Mouse (Mus musculus) C2C12 (cell line): ENCODE data around the gene Ten1. TPM values are rescaled to one million over a fixed set of nuclear protein-coding genes. Genes with fewer than 3 reads are reported as not detected.

Experiments
- H3K27me3 ChIP-seq: one replicate; pipeline ENCODE4 v1.6.1; 2011; ENCODE audit not compliant: control insufficient read depth, insufficient read depth, insufficient read length
- H3K36me3 ChIP-seq: one replicate; pipeline ENCODE4 v1.6.1; 2011; ENCODE audit not compliant: control insufficient read depth, insufficient read depth
- H3K4me3 ChIP-seq: one replicate; pipeline ENCODE4 v1.5.1; 2011; ENCODE audit warnings: mild to moderate bottlenecking, control low read depth; ENCODE audit not compliant: poor library complexity, insufficient read depth, severe bottlenecking
- H3K79me2 ChIP-seq: one replicate; pipeline ENCODE4 v1.6.1; 2011; ENCODE audit not compliant: control insufficient read depth, insufficient read depth
- H3K79me3 ChIP-seq: one replicate; pipeline ENCODE4 v1.6.1; 2011; ENCODE audit warnings: low read depth, control low read depth
- H3ac ChIP-seq: one replicate; pipeline ENCODE3; 2011; ENCODE audit warnings: low read depth; ENCODE audit not compliant: control insufficient read depth, insufficient read length
- CEBPB ChIP-seq: IDR thresholded peaks from one replicate; pipeline ENCODE4 v1.6.1; 2011; ENCODE audit warnings: low read depth, mild to moderate bottlenecking, control low read depth, moderate library complexity
- CTCF ChIP-seq: IDR thresholded peaks from one replicate; pipeline ENCODE4 v1.5.1; 2011; ENCODE audit not compliant: control insufficient read depth, insufficient read depth, insufficient read length
- FOSL1 ChIP-seq: IDR thresholded peaks from one replicate; pipeline ENCODE4 v1.8.0; 2011; ENCODE audit warnings: mild to moderate bottlenecking, low read length; ENCODE audit not compliant: poor library complexity, insufficient read depth, severe bottlenecking
- MAX ChIP-seq: IDR thresholded peaks from one replicate; pipeline ENCODE4 v1.6.1; 2011; ENCODE audit warnings: mild to moderate bottlenecking, control low read depth
- MYOD1 ChIP-seq: IDR thresholded peaks from one replicate; pipeline ENCODE4 v1.6.1; 2011; ENCODE audit warnings: low read depth; ENCODE audit not compliant: control insufficient read depth, insufficient read length
- MYOG ChIP-seq: IDR thresholded peaks from one replicate; pipeline ENCODE4 v1.6.1; 2011; ENCODE audit not compliant: control insufficient read depth, insufficient read length; ENCODE audit errors: extremely low read depth
- USF1 ChIP-seq: IDR thresholded peaks from one replicate; pipeline ENCODE4 v1.6.1; 2011; ENCODE audit warnings: low read depth, mild to moderate bottlenecking, control low read depth, moderate library complexity
- polyA plus RNA-seq: library from polyadenylated mRNA; unstranded; fragments of >200 nt; fragmentation: generic; extraction: Trizol; gene quantifications from one replicate; pipeline ENCODE4 v1.2.1, GENCODE M21; 2012; ENCODE audit warnings: missing spikeins

The Ten1 gene
- polyA plus RNA-seq, 1 experiment, result 48.8 TPM

- peak; percentile 42 for TF ChIP-seq FOSL1
- no peak for TF ChIP-seq MYOG
- TF ChIP-seq MAX, result no peak
- H3K36me3 ChIP-seq, result peaks cover 74% of the 10 kb centered on the region
Observed at GRCm38 (mm10) chr11:116254627-116255026, 56.0 kb downstream of the Ten1 start.

DNA sequence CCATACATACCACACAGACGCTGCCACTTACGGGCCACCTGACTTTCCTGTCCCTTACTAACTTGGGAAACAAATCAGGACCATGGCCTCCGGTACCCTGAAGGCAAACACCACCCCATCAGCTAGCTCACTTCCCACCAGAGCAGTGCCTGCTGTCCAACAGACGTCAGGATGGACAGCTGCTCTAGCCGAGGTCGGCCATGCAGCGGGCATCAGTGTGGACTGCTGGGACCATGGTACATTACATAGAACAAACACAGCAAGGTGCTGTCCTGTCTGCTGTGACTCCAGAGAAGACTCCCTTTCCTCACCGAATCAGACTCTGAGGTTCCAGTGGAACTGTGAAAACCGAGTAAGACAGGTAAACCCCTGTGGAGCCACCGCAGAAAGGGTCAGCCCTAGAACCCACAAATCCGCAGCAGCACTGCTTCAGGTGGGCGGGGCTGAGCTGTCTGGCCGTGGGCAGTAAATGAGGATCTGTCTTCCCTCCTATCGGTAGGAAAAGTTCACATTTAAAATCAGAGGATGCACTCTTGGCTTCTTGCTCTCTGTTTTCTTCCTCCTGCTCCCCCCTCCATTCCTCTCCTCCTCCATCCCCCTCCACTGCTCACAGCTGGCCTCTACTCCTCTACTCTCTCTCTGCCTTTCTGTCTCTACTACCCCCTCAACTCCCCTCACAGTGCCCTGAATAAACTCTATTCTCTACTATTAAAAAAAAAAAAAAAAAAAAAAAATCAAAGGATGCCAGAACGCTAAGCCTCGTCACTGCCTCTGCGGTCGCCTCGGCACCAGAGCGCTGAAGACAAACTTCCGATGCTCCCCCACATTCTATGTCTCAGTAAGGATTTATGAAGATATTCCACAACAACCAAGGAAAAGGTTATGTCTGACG lies 56.7 kb downstream of the Ten1 start:
- TF ChIP-seq CTCF (no peak), FOSL1 (no peak), CEBPB (no peak), MYOD1 (no peak), USF1 (no peak), MYOG (no peak), MAX (no peak)
- Histone ChIP-seq H3K79me3 (peaks cover 9% of the 10 kb centered on the region), H3K4me3 (no peak overlapping the region), H3ac (peak overlapping the region; percentile 34), H3K79me2 (peaks cover 34% of the 10 kb centered on the region), H3K27me3 (no peaks in the 10 kb centered on the region), H3K36me3 (peaks cover 75% of the 10 kb centered on the region)

More at GRCm38 (mm10) chr11:116254627-116255026, 56.0 kb downstream of the Ten1 start:
- peaks cover 9% of the 10 kb centered on the region for H3K79me3 ChIP-seq
- no peaks in the 10 kb centered on the region for H3K27me3 ChIP-seq
- no peak overlapping the region for H3ac ChIP-seq
- H3K4me3 ChIP-seq, result no peak overlapping the region
- H3K79me2 ChIP-seq, result peaks cover 34% of the 10 kb centered on the region

DNA sequence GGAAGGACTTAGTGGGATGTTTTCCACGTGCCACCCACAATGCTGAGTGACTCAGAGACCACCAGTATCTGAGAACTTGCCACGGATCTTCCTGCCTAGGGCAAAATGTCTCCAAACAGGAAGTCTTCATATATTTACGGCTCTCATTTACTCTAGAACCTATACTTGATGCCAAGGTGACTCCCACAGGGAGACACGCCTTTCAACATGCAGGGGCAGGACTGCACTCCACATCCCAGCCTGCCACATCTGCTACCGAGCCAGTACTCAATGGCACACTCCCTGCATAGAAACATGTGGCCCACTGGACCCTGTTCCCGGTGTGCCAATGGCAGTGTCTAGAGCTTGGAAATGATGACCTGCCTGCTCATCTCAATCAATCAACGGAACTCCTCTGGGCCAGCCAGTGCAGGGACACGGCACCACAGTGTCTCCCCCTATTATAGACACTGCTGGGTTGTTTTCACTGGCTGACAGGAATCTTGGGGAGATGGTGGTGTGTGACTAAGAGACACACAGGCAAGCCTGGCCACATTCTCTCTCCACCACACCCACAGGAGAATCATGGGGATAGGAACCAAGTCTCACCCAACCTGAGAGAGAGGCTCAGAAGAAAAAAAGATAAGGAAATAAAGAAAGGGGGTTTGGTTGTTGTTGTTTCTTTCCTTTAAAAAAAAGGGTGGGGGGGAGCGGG lies 57.5 kb downstream of the Ten1 start:
- no peak overlapping the region for H3K4me3 ChIP-seq
- no peaks in the 10 kb centered on the region for H3K27me3 ChIP-seq
- peaks cover 77% of the 10 kb centered on the region for H3K36me3 ChIP-seq
- peaks cover 34% of the 10 kb centered on the region for H3K79me2 ChIP-seq
- no peak for TF ChIP-seq MYOD1
- TF ChIP-seq MAX, result peak; percentile 76
- TF ChIP-seq USF1, result peak; percentile 27
- no peak for TF ChIP-seq CEBPB
- peak; percentile 55 for TF ChIP-seq FOSL1
- TF ChIP-seq MYOG, result no peak
- H3ac ChIP-seq, result peak overlapping the region; percentile 19
- peaks cover 9% of the 10 kb centered on the region for H3K79me3 ChIP-seq

GRCm38 (mm10) chr11:116259461-116259860 lies 60.8 kb downstream of the Ten1 start:
- Histone ChIP-seq H3K79me2 (peaks cover 34% of the 10 kb centered on the region), H3K36me3 (peaks cover 80% of the 10 kb centered on the region)
- TF ChIP-seq USF1 (no peak), CTCF (no peak), FOSL1 (no peak), MYOD1 (peak; percentile 57), CEBPB (no peak), MAX (peak; percentile 10), MYOG (no peak)

GRCm38 (mm10) chr11:116260259-116260658 lies 61.6 kb downstream of the Ten1 start:
- Histone ChIP-seq H3K36me3 (peaks cover 83% of the 10 kb centered on the region), H3K27me3 (no peaks in the 10 kb centered on the region), H3K79me3 (peaks cover 9% of the 10 kb centered on the region), H3K79me2 (peaks cover 30% of the 10 kb centered on the region), H3K4me3 (no peak overlapping the region), H3ac (no peak overlapping the region)
- TF ChIP-seq MYOD1 (no peak), CEBPB (peak; percentile 59)

More at GRCm38 (mm10) chr11:116259461-116259860, 60.8 kb downstream of the Ten1 start:
- Histone ChIP-seq H3K79me3 (peaks cover 9% of the 10 kb centered on the region), H3K27me3 (no peaks in the 10 kb centered on the region), H3ac (no peak overlapping the region), H3K4me3 (no peak overlapping the region)

Other genes starting within 250 kb of the Ten1 start
- 0.49 TPM for gene Itgb4, start 224.1 kb upstream of the Ten1 start, polyA plus RNA-seq
- gene Galk1, start 186.1 kb upstream of the Ten1 start, polyA plus RNA-seq, result 150 TPM
- 633 TPM for gene H3f3b, start 170.9 kb upstream of the Ten1 start, polyA plus RNA-seq
- gene Unk, start 168.5 kb upstream of the Ten1 start, polyA plus RNA-seq, result 14.5 TPM
- 0.43 TPM for gene Unc13d, start 120.9 kb upstream of the Ten1 start, polyA plus RNA-seq
- gene Wbp2, start 111.9 kb upstream of the Ten1 start, polyA plus RNA-seq, result 87.6 TPM
- gene Trim47, start 71.6 kb upstream of the Ten1 start, polyA plus RNA-seq, result 95.4 TPM
- gene Trim65, start 67.7 kb upstream of the Ten1 start, polyA plus RNA-seq, result 2.7 TPM
- gene Mrpl38, start 60.0 kb upstream of the Ten1 start, polyA plus RNA-seq, result 121 TPM
- 46.9 TPM for gene Fbf1, start 30.7 kb upstream of the Ten1 start, polyA plus RNA-seq
- 22.4 TPM for gene Acox1, start 190 bp downstream of the Ten1 start, polyA plus RNA-seq
- 0.13 TPM for gene Evpl, start 39.2 kb downstream of the Ten1 start, polyA plus RNA-seq
- gene Srp68, start 75.4 kb downstream of the Ten1 start, polyA plus RNA-seq, result 81.9 TPM
- gene Galr2, start 82.1 kb downstream of the Ten1 start, polyA plus RNA-seq, result 0.85 TPM
- gene Exoc7, start 108.4 kb downstream of the Ten1 start, polyA plus RNA-seq, result 31.5 TPM
- 0.14 TPM for gene Foxj1, start 136.5 kb downstream of the Ten1 start, polyA plus RNA-seq
- 13.2 TPM for gene Rnf157, start 214.2 kb downstream of the Ten1 start, polyA plus RNA-seq
- gene Ubald2, start 235.2 kb downstream of the Ten1 start, polyA plus RNA-seq, result 126 TPM